ENCODE assay signal across 15 mouse cellular contexts in genomic region chr11:5404180-5404579, GRCm38 (mm10). TPM values are rescaled to one million over a fixed set of nuclear protein-coding genes. Genes with fewer than 3 reads are reported as not detected.
DNase-seq lines count a peak whose midpoint lies in the region; ATAC-seq lines count a peak whose summit lies in the region.
"Had no signal": no experiment of that assay in that cellular context is flagged by ENCODE, and none has a peak within 500 bp of the region (broad histone marks: within the 10 kb centered on the region; RNA-seq: fewer than 3 reads in every experiment).

No protein-coding gene starts in this region.

- no peak overlapping the region for H3K4me2 ChIP-seq in heart, embryonic 12.5 days
- no peak overlapping the region for H3K4me2 ChIP-seq in kidney, embryonic 15.5 days
- H3K4me2 ChIP-seq in lung, embryonic 15.5 days: no peak overlapping the region
- H3K4me2 ChIP-seq: hindbrain, embryonic 12.5 days; limb, embryonic 13.5 days had no signal

- intact Hi-C loops in heart, postnatal 36 days (cut with DNase I): no loop called here

- DNase-seq in heart, postnatal 36 days: no peak
- DNase-seq in kidney, postnatal 4 days: no peak
- no peak for DNase-seq in lung, adult 18-20 months
- DNase-seq in skeletal muscle tissue, adult 2 months (ENCODE audit: low read depth, low spot score): peak; percentile 39
- no peak for DNase-seq in urinary bladder, postnatal 25 days (ENCODE audit: low spot score)
- DNase-seq: adrenal gland, adult 2 months; cerebellum, adult 11 months; cerebellum, postnatal 36 days; kidney, adult 11 months had no signal

- no peak for ATAC-seq in heart, embryonic 12.5 days (ENCODE audit: insufficient number of reproducible peaks, low FRiP score)
- no peak for ATAC-seq in kidney, embryonic 15.5 days (replicated peaks; ENCODE audit: low FRiP score)
- peak; percentile 59; the same call in 1 of the 2 replicates for ATAC-seq in lung, embryonic 15.5 days (ENCODE audit: borderline replicate concordance, extremely low read depth, low FRiP score, low TSS enrichment)
- ATAC-seq: forebrain, embryonic 14.5 days had no signal

- H3K36me3 ChIP-seq in heart, embryonic 12.5 days: no peaks in the 10 kb centered on the region
- no peaks in the 10 kb centered on the region for H3K36me3 ChIP-seq in kidney, embryonic 15.5 days
- no peaks in the 10 kb centered on the region for H3K36me3 ChIP-seq in lung, embryonic 15.5 days
- H3K36me3 ChIP-seq: hindbrain, embryonic 12.5 days; limb, embryonic 13.5 days had no signal

- WGBS in heart, embryonic 12.5 days: 79% methylated on average over 2 of the region's 2 CpGs
- 55% methylated on average over 2 of the region's 2 CpGs for WGBS in kidney, embryonic 15.5 days
- 42% methylated on average over 2 of the region's 2 CpGs for WGBS in lung, embryonic 15.5 days

- no peaks in the 10 kb centered on the region for H3K9me3 ChIP-seq in heart, embryonic 12.5 days (replicated peaks)
- no peaks in the 10 kb centered on the region for H3K9me3 ChIP-seq in kidney, embryonic 15.5 days (replicated peaks)
- no peaks in the 10 kb centered on the region for H3K9me3 ChIP-seq in lung, embryonic 15.5 days
- H3K9me3 ChIP-seq: hindbrain, embryonic 12.5 days; limb, embryonic 13.5 days had no signal

- H3K4me1 ChIP-seq in heart, embryonic 12.5 days (replicated peaks): peaks cover 4% of the 10 kb centered on the region
- H3K4me1 ChIP-seq in kidney, embryonic 15.5 days: peaks cover 42% of the 10 kb centered on the region
- H3K4me1 ChIP-seq in lung, embryonic 15.5 days: peaks cover 28% of the 10 kb centered on the region

- H3K27ac ChIP-seq in heart, embryonic 12.5 days (ENCODE audit: poor library complexity, severe bottlenecking): 0 out of 2 replicates have a peak overlapping the region, but pooled peaks have one; percentile 29
- peak overlapping the region; percentile 59 for H3K27ac ChIP-seq in kidney, embryonic 15.5 days
- peak overlapping the region; percentile 29 for H3K27ac ChIP-seq in lung, embryonic 15.5 days
- H3K27ac ChIP-seq: hindbrain, embryonic 12.5 days; limb, embryonic 13.5 days had no signal

- no peak overlapping the region for H3K4me3 ChIP-seq in heart, embryonic 12.5 days
- no peak overlapping the region for H3K4me3 ChIP-seq in kidney, embryonic 15.5 days (replicated peaks)
- no peak overlapping the region for H3K4me3 ChIP-seq in lung, embryonic 15.5 days
- H3K4me3 ChIP-seq: hindbrain, embryonic 12.5 days; limb, embryonic 13.5 days had no signal

- H3K9ac ChIP-seq in heart, embryonic 12.5 days: no peak overlapping the region
- H3K9ac ChIP-seq in kidney, embryonic 15.5 days: no peak overlapping the region
- H3K9ac ChIP-seq in lung, embryonic 15.5 days: no peak overlapping the region
- H3K9ac ChIP-seq: hindbrain, embryonic 12.5 days; limb, embryonic 13.5 days had no signal

- no peaks in the 10 kb centered on the region for H3K27me3 ChIP-seq in heart, embryonic 12.5 days (replicated peaks)
- H3K27me3 ChIP-seq in kidney, embryonic 15.5 days: no peaks in the 10 kb centered on the region
- no peaks in the 10 kb centered on the region for H3K27me3 ChIP-seq in lung, embryonic 15.5 days
- H3K27me3 ChIP-seq: hindbrain, embryonic 12.5 days; limb, embryonic 13.5 days had no signal

RNA-seq across cellular contexts. Expression of gene Znrf3, which starts 40.5 kb away (rescaled TPM):
- polyA plus RNA-seq in heart, embryonic 12.5 days (2016; fragmentation: Nextera tagmentation; extraction: Ambion mirVana): 7.3 and 7.6 TPM in 2 replicates
- 1 to 10 TPM; 8.7 to 9.1 TPM for total RNA-seq in heart, postnatal 36 days (2021)
- 17.5 and 18.2 TPM in 2 replicates for polyA plus RNA-seq in kidney, embryonic 15.5 days (2015; fragmentation: Nextera tagmentation; extraction: Ambion mirVana)
- polyA plus RNA-seq in lung, embryonic 15.5 days (2015; fragmentation: Nextera tagmentation; extraction: Ambion mirVana): 14.7 and 15.8 TPM in 2 replicates
